ENCODE assay signal across 8 mouse cellular contexts in the genomic region with DNA sequence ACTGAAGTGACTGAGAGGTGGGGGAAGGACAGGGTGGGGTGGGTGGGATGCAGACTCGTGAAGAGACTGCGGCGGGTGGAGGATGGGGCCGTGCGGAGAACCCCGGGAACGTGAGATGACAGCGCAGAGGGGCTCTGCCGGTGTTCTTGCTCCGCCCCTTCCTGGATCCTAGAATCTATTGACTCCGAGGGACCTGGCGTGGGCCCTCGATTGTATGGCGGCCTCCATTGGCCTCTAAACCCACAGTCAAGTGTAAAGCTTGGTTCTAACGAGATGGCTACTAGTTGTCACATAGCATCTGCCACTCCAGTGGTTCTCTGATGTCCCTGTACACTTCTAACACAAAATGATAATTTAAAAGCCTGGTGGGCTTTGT. TPM values are rescaled to one million over a fixed set of nuclear protein-coding genes. Genes with fewer than 3 reads are reported as not detected.
DNase-seq lines count a peak whose midpoint lies in the region; ATAC-seq and TF ChIP-seq lines count a peak whose summit lies in the region.

No protein-coding gene starts in this region.

- no peak for TF ChIP-seq EP300 in stomach, postnatal 0 days (optimal IDR thresholded peaks at IDR 0.05)

- H3K4me2 ChIP-seq in liver, embryonic 13.5 days = peak overlapping the region; percentile 83
- peak overlapping the region; percentile 56 for H3K4me2 ChIP-seq in stomach, postnatal 0 days (replicated peaks; ENCODE audit: low read depth)

- H3K9me3 ChIP-seq in liver, embryonic 13.5 days (replicated peaks) = no peaks in the 10 kb centered on the region; the same call in 1 of the 2 replicates
- no peaks in the 10 kb centered on the region for H3K9me3 ChIP-seq in stomach, postnatal 0 days (ENCODE audit: control insufficient read depth, low read length)

- WGBS in cerebellum, adult 2 months = 0% methylated on average over 15 of the region's 15 CpGs
- WGBS in thymus, adult 2 months = under 1% methylated on average over 15 of the region's 15 CpGs
- 2% methylated on average over 15 of the region's 15 CpGs for WGBS in liver, embryonic 13.5 days (ENCODE audit: insufficient replicate concordance)
- WGBS in stomach, postnatal 0 days = 0% methylated on average over 15 of the region's 15 CpGs

- H3K36me3 ChIP-seq in thymus, adult 2 months (ENCODE audit: control insufficient read depth, insufficient read depth, low read length) = peaks cover 9% of the 10 kb centered on the region
- peaks cover 37% of the 10 kb centered on the region for H3K36me3 ChIP-seq in liver, embryonic 13.5 days
- H3K36me3 ChIP-seq in stomach, postnatal 0 days (ENCODE audit: control insufficient read depth, insufficient read depth, low read length) = no peaks in the 10 kb centered on the region

- H3K9ac ChIP-seq in liver, embryonic 13.5 days = peak overlapping the region; percentile 82
- peak overlapping the region; percentile 75 for H3K9ac ChIP-seq in stomach, postnatal 0 days (ENCODE audit: low read length)

- H3K27me3 ChIP-seq in cerebellum, adult 2 months (ENCODE audit: control insufficient read depth, insufficient read depth, low read length) = no peaks in the 10 kb centered on the region
- no peaks in the 10 kb centered on the region for H3K27me3 ChIP-seq in thymus, adult 2 months (ENCODE audit: control insufficient read depth, insufficient read depth, low read length)
- no peaks in the 10 kb centered on the region for H3K27me3 ChIP-seq in liver, embryonic 13.5 days
- no peaks in the 10 kb centered on the region for H3K27me3 ChIP-seq in stomach, postnatal 0 days (ENCODE audit: control insufficient read depth, insufficient read depth, low read length)

- no peak for ATAC-seq in liver, embryonic 13.5 days (ENCODE audit: low read depth)
- ATAC-seq in stomach, postnatal 0 days (ENCODE audit: low FRiP score, low TSS enrichment) = peak; percentile 55

- no peak overlapping the region for H3K27ac ChIP-seq in cerebellum, adult 2 months (ENCODE audit: insufficient read depth, low read length)
- peak overlapping the region; percentile 36 for H3K27ac ChIP-seq in thymus, adult 2 months (ENCODE audit: control insufficient read depth, insufficient read depth, low read length)
- H3K27ac ChIP-seq in liver, embryonic 13.5 days = peak overlapping the region; percentile 87
- peak overlapping the region; percentile 77 for H3K27ac ChIP-seq in stomach, postnatal 0 days (replicated peaks)

- no peak for TF ChIP-seq POLR2A in cerebellum, adult 2 months (IDR thresholded peaks at IDR 0.05; ENCODE audit: borderline replicate concordance, insufficient read depth, low read length)
- no peak for TF ChIP-seq POLR2A in thymus, adult 2 months (IDR thresholded peaks at IDR 0.05; ENCODE audit: control insufficient read depth, extremely low read depth, insufficient read depth, low read length, poor library complexity)

- peak overlapping the region; percentile 84 for H3K4me3 ChIP-seq in cerebellum, adult 2 months (replicated peaks; ENCODE audit: insufficient read depth, low read depth, low read length)
- peak overlapping the region; percentile 51 for H3K4me3 ChIP-seq in thymus, adult 2 months (ENCODE audit: control insufficient read depth, insufficient read depth, low read length)
- H3K4me3 ChIP-seq in liver, embryonic 13.5 days (replicated peaks) = peak overlapping the region; percentile 76
- peak overlapping the region; percentile 56 for H3K4me3 ChIP-seq in stomach, postnatal 0 days (ENCODE audit: low read depth, low read length)

- H3K4me1 ChIP-seq in cerebellum, adult 2 months (ENCODE audit: control insufficient read depth, insufficient read depth, low read length) = no peaks in the 10 kb centered on the region; the same call in 1 of the 2 replicates
- H3K4me1 ChIP-seq in thymus, adult 2 months (replicated peaks; ENCODE audit: control insufficient read depth, insufficient read depth, low read length) = peaks cover 5% of the 10 kb centered on the region
- H3K4me1 ChIP-seq in liver, embryonic 13.5 days (replicated peaks) = peaks cover 32% of the 10 kb centered on the region
- H3K4me1 ChIP-seq in stomach, postnatal 0 days (replicated peaks; ENCODE audit: control insufficient read depth, insufficient read depth) = 0 out of 2 replicates have a peak, but pooled peaks cover 2% of the 10 kb centered on the region

- no peak for TF ChIP-seq CTCF in cerebellum, adult 2 months (IDR thresholded peaks at IDR 0.05; ENCODE audit: borderline replicate concordance, insufficient read depth, low read depth, low read length)
- TF ChIP-seq CTCF in thymus, adult 2 months (IDR thresholded peaks at IDR 0.05; ENCODE audit: borderline replicate concordance, control insufficient read depth, extremely low read depth, insufficient read depth, low read length, poor library complexity) = no peak
- TF ChIP-seq CTCF in stomach, postnatal 0 days (IDR thresholded peaks at IDR 0.05; ENCODE audit: low read depth) = no peak

- no peak for DNase-seq in cerebellum, adult 2 months
- no peak for DNase-seq in cerebellum, adult 9-10 months
- no peak for DNase-seq in thymus, adult 2 months
- no peak for DNase-seq in thymus, postnatal 10 days (ENCODE audit: low spot score in 2 of 2)
- DNase-seq in liver, embryonic 13.5 days = no peak
- DNase-seq in stomach, postnatal 0 days (ENCODE audit: low spot score) = no peak
- DNase-seq in urinary bladder, postnatal 14 days (ENCODE audit: low spot score) = no peak
- no peak for DNase-seq in urinary bladder, adult 18-20 months (ENCODE audit: low spot score in 2 of 2)

RNA-seq across cellular contexts. Expression of a gene that starts 0.6 kb away (rescaled TPM):
- polyA plus RNA-seq in cerebellum, adult 2 months (2012; rRNA removed) = 211 and 222 TPM in 2 replicates
- 85.2 and 104 TPM in 2 replicates for polyA plus RNA-seq in thymus, adult 2 months (2012; rRNA removed)
- 336 and 337 TPM in 2 replicates for polyA plus RNA-seq in liver, embryonic 13.5 days (2015; fragmentation: Nextera tagmentation; extraction: Ambion mirVana)
- 451 and 460 TPM in 2 replicates for polyA plus RNA-seq in stomach, postnatal 0 days (2015; fragmentation: Nextera tagmentation; extraction: Ambion mirVana)

RNA-seq across cellular contexts. Expression of a gene that starts 58.6 kb away (rescaled TPM):
- 0.07 TPM in 1 of 2 replicates, not detected in the other for polyA plus RNA-seq in cerebellum, adult 2 months (2012; rRNA removed)
- not detected in 2 replicates for polyA plus RNA-seq in thymus, adult 2 months (2012; rRNA removed)
- polyA plus RNA-seq in liver, embryonic 13.5 days (2015; fragmentation: Nextera tagmentation; extraction: Ambion mirVana) = 0.92 and 0.95 TPM in 2 replicates
- 0.56 and 0.70 TPM in 2 replicates for polyA plus RNA-seq in stomach, postnatal 0 days (2015; fragmentation: Nextera tagmentation; extraction: Ambion mirVana)
